Mouse (Mus musculus): ENCODE data around the gene Wrap73.

Wrap73 gene

DNA sequence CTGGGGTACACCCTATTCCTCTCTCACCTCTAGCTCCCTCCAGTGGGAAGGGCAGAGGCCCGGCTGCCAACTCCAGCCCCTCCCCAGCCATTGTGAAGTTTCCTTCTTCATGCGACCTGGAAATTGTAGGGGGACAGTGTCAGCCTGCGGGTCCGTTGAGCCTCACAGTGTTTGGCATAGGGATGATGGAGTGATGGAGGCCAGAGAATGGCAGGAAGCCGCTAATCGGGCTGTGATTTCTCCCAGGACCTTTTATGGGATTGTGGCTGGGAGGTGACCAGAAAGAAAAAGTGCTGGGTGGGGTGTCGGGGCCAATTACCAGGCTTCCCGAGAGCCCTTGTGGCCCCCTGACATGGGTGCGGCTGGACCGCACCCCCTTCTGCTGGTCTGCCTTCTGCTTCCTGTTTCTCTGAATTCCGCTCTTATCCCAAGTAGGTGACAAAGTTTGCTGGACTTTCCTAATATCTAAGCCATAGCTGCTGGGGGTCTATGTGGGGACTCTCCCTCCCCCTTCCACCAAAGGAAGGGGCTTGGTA is 43.9 kb downstream of the Wrap73 start:
- no peak for DNase-seq

GRCm38 (mm10) chr4:154188948-154189347 is 46.8 kb downstream of the Wrap73 start:
- no peak for DNase-seq

GRCm38 (mm10) chr4:154197961-154198360 is 55.8 kb downstream of the Wrap73 start:
- no peak for DNase-seq

- no peak for DNase-seq
Observed at GRCm38 (mm10) chr4:154198377-154198961, 56.3 kb downstream of the Wrap73 start.

GRCm38 (mm10) chr4:154201511-154201910 is 59.3 kb downstream of the Wrap73 start:
- DNase-seq = no peak

- no peak for DNase-seq
Observed at GRCm38 (mm10) chr4:154204532-154204931, 62.4 kb downstream of the Wrap73 start.

- DNase-seq = no peak
Observed at GRCm38 (mm10) chr4:154205392-154205791, 63.2 kb downstream of the Wrap73 start.

GRCm38 (mm10) chr4:154207261-154207660 is 65.1 kb downstream of the Wrap73 start:
- DNase-seq = peak; percentile 50

GRCm38 (mm10) chr4:154209054-154209453 is 66.9 kb downstream of the Wrap73 start:
- DNase-seq = no peak

GRCm38 (mm10) chr4:154209825-154210224 is 67.7 kb downstream of the Wrap73 start:
- no peak for DNase-seq

DNA sequence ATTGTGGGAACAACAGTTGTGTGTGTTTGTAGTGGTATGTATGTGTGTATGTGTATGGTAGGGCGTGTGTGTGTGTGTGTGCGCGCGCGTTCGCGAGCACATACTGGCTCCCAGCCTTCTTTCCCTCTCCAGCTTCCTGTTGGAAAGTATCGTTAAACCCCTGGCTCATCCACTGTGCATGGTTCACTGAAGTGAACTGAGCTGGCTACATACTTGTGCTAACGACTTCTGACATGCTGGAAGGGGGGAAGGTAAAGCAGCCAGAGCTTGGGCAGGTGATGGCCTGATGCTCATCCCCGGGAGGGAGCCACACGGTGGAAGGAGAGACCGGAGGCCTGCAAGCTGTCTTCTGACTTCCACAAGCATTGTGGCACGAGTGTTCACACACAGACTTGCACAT is 69.3 kb downstream of the Wrap73 start:
- DNase-seq = no peak

DNA sequence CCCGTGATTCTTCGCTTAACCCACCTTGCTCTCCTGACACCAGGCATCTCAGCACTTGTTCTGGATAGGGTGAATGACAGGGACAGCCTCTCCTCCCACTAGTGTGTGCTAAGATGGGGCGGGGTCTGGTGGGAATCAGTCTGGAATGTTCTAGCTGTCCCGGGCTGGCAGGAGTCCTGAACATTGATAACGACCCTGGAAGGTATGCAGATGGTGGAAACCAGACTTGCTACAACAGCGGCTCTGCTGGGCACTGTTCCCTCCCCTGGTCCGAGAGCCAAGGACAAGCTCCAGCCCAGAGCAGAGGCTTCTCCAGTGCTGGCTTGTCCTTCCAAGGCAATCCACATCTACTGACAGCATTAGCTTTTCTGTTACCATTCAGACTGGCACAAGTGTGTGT is 71.4 kb downstream of the Wrap73 start:
- no peak for DNase-seq

DNA sequence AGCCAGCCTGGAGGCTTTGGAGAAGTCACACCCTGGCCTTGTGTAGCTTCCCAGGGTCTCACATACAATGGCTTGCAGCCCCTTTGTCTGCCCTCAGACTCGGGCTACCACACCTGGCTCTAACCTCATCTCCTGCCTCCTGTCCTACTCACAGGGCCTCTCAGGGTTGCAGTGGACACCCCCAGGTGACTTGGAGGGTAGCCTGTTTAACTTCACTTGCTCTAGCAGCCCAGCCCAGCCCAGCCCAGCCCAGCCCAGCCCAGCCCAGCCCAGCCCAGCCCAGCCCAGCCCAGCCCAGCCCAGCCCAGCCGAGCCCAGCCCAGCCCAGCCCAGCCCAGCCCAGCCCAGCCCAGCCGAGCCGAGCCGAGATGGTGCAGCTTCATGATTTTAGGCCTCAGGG is 71.9 kb downstream of the Wrap73 start:
- DNase-seq = no peak

Measured in thymus, postnatal 14 days (tissue).